Mouse (Mus musculus) mouse embryonic stem cell (cell line): ENCODE measurements around the gene Galntl6.

Experiments used
- in situ Hi-C, 2 experiments: fragments of 300-500 bp; cut with MboI; formaldehyde crosslinking; loops; 1 replicate in 1 of 2; 3 replicates in 1 of 2; pipeline ENCODE4 v1.14.3; 2019 to 2020; ENCODE audit warnings: low sequenced_read_pairs in 2 of 2, low pct_unique_long_range_greater_than_20kb in 1 of 2, mixed read lengths in 1 of 2; ENCODE audit not compliant: unreplicated experiment in 1 of 2

Gene Galntl6

DNA sequence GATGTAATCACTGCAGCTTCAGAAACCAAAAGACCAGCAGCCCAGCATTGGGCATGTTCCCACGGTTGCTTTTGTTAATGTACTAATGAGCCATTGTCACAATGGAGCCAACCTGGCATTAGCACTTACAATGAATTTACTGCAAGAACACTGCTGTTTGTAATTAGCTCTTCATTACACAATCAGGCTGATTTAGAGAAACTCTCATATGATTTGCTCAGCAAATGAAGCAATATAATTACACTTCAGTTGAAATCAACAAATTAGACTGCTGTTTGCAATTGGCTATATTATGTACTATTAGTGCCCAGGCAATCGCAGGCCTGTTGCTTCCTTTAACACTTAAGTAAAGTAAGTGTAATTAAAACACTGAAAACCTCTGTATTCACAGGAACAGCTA is 540.1 kb downstream of the Galntl6 start:
- in situ Hi-C loops = no loop called here

DNA sequence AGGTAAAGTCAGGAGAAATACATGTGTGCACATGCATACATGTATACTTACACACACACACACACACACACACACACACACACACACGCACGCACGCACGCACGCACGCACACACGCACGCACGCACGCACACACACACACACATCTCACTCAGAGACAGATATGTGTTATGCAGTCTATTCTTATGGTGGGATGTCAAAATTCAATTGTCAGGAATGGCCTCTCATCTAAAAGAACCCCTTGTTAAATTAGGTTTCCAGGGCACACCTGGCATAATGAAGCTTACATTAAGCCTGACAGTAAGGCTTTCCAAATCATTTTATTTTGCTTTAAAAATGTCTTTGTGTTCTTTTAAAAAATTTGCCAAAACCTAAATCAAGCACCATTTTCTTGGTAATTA is 540.5 kb downstream of the Galntl6 start:
- in situ Hi-C loops = no loop called here

DNA sequence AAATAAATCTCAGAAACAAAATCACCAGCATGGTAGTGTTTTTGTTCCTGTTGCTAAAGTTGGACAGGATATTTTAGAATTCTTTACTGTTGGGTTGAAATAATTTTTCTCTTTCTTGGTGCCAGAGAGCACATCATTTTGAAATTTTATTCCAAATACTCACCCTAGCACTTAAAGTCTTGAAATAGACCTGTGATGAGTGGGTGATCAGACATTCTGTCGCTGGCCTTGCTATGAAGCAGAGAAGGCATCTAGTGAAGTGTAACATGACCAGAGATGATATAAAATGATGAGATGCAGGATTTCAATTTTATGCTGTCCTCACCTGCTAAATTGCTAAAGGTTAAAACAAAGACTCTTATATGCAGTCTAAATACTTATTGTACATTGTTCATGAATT is 581.3 kb downstream of the Galntl6 start:
- in situ Hi-C loops = no loop called here

DNA sequence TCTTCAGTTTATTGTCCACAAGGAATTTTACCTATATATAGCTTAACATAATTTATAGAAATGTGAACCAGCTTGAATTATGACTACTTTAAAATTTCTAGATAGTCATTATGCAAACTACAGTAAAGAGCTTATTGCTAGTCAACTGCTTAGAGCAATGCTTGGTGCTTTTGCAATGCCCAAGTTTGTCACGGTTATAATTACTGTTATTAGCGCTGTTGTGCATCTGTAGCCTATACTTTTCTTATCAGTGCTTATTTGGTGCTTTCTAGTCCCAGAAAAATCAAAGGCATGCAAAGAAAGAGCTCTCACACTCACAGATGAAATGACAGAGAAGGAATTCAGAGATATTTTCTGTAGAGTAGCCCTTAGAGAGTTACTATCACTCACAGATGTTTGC is 599.0 kb downstream of the Galntl6 start:
- in situ Hi-C loops = no loop called here

DNA sequence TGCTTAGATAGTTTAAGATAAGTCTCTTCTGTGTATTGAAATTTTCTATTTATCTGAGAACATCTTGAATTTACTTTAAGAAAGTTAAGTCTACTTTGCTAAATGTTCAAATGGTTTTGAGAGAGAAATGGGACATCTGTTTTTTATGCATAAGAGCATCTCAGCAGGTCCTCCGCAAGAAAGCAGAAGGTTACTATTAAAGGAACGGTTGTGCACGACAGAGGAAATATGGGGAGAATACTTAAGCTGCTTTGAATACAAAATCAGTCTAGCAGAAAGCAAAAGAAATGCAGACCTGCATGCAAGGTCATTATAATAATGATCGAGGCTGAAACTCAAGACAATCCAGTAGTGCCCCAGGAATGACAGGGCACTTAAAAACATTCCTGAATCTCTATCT is 621.0 kb downstream of the Galntl6 start:
- in situ Hi-C loops = no loop called here

DNA sequence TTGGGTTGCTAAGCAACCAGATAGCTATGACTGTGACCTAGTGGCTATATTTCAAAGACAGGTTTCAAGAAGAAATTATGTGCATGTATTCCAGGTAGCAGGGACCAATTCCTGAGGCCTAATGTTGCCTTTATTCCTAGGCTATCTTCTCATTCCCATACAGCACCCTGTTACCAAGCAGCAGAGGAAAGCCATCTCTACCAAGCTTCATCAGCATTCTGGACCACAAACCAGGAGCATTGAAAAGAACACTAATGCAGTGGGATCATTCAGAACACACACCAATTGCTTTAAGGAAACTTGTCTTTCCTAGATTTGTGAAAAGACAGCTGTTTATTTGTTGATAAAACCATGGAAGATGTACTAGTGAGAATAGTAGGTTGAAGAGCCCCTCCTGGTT is 622.4 kb downstream of the Galntl6 start:
- in situ Hi-C loops = no loop called here

DNA sequence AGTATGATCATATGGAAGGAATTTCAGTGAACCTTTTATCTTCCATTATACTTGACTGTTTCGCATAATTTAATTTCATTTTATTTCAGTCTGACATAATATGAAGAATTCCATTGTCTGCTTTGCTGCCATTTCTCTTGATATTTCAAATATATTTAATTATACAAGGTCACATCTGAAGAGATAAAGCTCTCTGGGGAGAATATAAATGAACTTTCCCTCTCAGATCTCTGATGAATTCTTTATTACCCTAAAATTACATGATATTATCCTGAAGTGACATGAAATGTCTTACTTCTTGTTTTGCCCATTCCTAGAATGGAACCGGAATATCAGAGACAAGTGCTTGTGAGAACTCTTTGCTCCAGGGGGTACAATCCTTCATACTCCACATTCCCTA is 647.0 kb downstream of the Galntl6 start:
- in situ Hi-C loops = no loop called here

DNA sequence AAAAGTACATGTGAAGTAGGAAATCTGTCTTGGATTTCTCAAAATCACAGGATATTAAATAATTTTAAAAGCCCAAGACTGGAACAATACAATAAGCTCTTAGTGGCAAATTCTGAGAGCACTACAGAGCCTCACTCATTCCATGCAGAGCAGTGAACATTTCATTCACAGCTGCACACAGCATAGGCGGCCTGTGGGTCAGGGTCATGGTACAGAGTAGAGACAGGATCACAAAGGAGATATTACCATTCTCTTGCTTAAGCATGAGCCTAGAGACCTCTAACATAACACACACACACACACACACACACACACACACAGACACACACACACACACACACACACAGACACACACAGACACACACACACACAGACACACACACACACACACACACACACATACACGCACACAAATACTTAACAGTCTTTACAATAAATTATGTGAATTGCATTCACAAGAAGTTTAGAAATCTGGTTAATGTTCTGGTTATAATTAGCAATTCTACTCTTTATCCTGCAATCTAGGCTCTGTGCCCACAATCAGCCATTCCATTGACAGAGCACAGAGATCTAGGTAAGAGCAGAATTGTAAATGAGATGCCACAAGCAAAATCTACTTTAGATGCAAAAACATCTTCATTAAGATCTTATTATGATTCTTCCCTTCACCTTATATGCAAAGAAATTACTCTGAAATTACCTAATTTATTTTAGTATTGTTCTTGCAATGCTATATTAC is 653.7 kb downstream of the Galntl6 start:
- in situ Hi-C loops = no loop called here

DNA sequence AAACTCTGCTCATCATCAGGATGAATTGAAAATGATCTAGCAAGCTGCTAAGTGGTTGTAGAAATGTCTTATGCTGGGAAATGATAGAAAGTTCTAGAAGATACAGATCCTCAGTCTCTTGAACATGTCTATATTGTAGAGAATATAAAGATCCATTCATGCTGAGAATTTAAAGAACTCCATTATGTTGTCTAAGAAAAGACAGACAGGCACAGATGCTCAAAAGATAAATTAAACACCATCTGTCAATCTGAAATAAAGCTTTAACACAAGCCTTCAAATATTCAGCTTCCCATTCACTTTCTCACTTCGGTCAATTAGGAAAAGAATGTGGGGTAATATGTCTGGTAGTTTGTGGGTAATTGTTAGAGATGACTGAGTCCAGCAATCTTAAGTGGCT is 658.8 kb downstream of the Galntl6 start:
- in situ Hi-C loops = no loop called here

DNA sequence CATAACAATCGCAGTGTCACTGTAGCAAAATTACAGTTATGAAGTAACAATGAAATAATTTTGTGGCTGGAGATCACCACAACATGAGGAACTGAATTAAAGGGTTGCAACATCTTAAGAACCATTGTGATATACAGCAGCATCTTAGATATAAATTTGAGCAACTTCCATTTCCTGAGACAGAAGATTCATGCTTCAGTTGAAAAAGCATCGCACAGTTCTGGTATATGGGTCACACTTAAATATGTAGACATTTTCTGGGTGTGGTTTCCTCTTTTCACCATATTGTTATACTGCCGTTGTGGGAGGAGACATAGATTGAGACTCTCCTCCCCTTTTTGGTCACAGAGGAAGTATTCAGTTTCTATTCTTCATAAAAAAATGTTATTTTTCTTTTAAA is 667.6 kb downstream of the Galntl6 start:
- in situ Hi-C loops = no loop called here

DNA sequence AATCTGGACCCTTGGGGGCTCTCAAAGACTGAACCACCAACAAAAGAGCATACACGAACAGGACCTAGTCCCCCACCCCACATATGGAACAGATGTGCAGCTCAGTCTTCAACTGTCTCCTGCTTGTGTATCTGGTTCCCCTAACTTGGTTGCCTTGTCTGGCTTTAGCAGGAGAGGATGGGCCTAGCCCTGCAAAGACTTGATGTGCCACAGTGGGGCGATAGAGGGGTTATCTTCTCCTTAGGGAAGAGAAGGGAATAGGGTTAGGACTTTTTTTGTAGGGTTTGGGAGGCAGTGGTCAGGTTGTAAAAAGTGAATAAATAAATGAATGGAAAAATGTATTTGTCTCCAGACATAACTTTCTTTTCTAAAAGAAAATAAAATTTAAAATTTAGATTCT is 678.2 kb downstream of the Galntl6 start:
- in situ Hi-C loops = no loop called here

DNA sequence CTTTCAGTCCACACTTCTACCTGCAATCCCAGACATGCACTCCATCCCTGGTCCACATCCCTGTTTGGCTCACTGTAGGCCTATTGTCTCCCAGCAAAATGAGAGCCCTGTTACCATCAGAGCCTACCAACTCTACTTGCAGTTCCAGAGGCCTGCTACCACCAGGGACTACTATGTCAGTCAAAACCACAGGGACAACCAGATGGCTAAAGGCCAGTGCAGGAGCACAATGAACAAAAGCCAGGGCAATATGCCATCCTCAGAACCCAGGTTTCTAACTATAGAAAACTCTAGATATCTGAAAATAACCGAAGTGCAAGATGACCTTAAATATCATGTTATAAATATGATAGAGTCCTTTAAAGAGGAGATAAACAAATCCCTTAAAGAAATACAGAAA is 683.7 kb downstream of the Galntl6 start:
- in situ Hi-C loops = no loop called here

DNA sequence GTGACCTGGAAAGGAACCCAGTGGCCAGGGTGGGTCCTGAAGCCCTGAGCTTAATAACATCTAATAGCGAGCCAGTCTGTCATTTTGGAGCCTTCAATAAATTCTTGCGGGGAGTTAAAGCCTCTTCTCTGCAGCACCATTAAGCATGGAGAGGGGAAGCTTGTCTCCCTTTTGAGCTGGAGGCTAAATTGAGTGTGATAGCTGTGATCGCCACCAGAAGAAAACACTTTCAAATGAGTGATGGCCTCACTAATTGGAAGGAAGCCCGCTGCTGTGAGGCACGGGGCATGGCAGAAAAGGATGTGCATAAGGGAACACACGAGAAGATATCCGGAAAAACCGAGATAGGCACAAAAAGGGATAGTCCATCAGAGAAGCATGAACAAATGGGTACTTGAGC is 694.6 kb downstream of the Galntl6 start:
- in situ Hi-C loops = no loop called here

DNA sequence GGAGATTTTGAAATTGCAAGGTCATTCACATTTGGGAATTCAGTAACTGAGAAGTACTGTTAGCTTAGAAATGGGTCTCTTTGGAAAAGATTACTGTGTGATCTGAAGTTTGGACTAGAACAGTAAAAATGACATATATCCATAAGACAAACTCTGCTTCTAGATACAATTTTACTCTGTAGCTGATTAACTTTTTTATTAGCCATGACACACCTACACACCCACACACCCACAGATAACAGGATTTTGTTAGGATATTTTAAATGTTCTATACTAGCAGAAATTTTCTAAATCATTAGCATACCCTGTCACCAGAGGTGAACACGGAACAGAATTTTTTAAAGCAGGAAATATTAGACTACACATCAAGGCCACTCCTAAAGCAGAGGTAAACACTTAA is 722.7 kb downstream of the Galntl6 start:
- in situ Hi-C loops = no loop called here

DNA sequence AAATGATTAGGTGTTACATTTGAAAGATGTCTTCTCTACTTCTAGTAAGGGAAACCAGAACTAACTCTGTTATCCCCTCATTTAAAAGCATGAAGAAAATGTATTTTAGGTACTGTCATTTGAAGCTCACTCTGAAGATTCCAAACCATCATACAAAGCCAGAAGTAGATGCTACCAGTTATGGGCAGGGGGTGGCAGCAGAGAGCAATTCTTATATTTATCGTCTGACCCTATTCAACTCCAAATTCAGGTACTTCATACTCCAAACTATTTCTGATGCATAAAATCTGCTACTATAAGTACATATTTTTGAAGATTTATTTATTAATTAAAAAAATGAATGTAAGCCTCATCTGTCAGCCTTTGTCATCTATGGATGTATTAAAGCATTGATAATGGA is 765.5 kb downstream of the Galntl6 start:
- in situ Hi-C loops = no loop called here

DNA sequence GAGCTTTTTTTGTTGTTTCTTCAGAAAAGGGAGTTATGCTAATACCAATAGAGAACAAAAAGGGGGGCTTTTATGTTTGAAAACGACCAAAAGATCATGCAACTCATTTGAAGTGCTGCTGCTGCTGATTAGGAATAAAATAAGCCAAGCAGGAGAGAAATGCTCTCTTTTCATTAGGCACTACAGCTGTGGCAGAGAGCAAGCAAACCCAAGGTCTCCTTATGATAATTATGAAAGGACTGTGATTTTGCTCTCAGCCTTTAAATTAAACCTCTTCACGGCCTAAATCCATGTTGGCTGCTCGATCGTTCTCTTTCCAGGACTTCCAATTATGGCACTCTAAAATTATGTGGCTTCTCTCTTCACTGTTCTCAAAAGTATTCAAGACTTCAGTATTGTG is 825.7 kb downstream of the Galntl6 start:
- in situ Hi-C loops = no loop called here

DNA sequence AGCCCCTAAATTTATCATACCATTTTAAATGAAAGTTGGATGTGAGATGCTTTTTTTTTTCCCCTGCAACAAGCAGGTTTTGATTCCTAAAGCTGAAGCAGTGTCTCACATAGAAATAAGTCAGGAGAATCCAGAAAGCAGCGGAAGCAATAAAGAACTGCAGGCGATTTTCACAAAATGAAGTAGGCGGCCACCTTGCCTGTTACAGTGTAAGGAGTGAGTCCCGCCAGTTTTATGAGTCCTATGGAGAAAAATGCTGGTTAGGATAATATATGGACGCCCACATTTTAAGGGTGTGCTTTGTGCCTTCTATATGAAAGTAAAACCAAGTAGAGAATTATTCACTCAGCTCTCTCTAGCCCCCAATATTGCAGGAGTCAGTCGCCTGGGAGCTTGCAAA is 827.5 kb downstream of the Galntl6 start:
- in situ Hi-C loops = no loop called here

DNA sequence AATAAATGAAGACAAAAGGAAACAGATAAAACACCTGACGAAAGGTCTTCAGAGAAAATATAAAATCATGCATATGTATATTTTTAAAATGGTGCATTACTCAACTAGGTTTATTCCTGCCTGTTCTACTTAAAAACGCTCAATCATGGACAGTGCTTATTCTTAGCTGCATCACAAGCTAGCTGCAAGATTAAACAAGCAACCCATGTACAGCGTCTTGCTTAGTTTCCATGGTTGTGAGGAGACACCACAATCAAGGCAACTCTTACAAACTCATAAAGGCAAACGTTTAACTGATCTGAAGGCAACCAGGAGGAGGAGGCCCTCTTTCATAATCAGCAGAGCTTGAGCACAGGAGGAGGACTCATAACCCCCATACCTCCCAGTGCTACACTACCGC is 830.7 kb downstream of the Galntl6 start:
- in situ Hi-C loops = no loop called here

DNA sequence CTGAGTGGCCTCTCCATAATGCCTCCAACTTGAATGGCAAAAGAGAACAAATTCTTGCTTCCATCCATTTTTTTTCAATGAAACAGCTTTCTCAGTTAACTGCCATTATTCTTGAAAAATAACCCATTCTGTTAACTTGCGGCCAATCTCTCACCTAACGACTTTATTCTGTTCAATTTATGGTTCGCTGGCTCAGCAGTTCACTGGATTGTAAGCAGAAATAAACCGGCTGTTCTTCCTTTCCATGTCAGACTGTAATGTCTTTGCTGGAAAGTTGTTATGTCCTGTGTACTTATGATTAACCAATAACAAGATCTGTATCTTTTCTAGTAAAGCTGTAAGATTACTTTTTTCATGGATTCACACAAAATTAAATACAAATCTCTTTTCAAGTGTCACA is 837.8 kb downstream of the Galntl6 start:
- in situ Hi-C loops = no loop called here

DNA sequence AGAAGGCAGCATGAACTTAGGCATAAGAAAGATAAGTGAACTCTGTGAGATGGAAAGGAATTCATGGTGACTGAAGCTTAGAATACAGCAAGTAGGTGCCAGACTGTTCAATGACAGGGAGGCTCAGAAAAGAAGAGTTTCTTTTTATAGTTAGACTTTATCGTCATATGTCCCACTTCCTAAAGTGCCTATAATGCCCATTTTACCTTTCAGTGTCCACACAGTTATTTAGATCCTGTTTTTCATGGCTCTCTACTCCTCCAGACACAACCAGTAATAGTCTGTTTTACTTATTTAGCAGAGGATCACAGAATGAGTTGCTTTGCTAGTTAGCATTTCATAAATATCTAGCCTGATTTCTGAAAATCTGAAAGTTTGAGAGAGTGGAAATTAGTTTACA is 838.7 kb downstream of the Galntl6 start:
- in situ Hi-C loops = no loop called here

DNA sequence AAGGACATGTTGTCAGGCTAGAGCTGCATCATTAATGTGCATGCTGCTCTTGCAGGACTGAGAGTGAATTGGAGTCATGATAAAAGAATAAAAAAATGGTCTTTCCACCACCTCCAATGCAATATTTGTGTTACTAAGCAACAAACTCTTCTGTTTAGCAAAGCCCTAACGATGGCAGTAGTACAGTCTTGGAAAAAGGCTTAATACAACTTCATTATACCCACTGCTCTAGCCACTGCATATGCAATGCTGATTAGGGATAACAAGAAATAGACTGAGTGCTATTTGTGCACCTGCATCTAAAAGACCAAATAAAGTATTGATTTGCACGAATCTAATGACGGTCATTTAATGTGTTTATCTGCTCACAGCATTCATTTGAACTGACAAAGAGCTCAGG is 880.2 kb downstream of the Galntl6 start:
- in situ Hi-C loops = no loop called here
